Mouse (Mus musculus) fibroblast of lung, adult 2 months (primary cell): ENCODE measurements around the gene Ak9.
"Not testable (repeated sequence)": the region's sequence is repeated elsewhere in the genome, so short reads cannot be mapped to it uniquely, and the experiment has no call there.

ENCODE experiments used
- DNase-seq: peaks from one replicate; pipeline ENCODE4 v3.0.0-alpha.2; 2011; ENCODE audit warnings: low read depth

Ak9 gene

DNA sequence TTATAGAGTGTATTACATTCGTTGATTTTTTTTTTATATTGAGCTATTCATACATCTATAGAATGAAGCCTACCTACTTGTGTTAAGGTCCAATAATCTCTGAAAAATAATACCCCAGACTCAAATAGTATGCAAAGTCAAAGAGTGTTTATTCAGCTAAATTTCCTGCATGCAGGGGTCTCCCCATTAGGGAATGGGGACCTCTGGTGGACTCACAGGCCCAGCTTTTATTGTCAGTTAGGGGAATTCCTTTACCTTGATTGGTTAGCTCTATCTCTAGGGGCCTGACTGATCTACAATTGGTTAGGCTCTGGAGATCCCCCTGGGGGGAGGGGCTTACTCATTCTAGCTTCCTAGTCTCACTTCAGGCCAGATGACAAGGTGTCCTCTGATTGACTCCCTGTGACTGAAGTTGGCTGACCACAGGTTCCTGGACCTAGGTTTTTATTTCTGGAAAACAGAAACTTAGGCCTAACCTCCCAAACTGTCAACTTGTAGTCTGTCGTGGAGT lies 28.8 kb downstream of the Ak9 start:
- no peak for DNase-seq

DNA sequence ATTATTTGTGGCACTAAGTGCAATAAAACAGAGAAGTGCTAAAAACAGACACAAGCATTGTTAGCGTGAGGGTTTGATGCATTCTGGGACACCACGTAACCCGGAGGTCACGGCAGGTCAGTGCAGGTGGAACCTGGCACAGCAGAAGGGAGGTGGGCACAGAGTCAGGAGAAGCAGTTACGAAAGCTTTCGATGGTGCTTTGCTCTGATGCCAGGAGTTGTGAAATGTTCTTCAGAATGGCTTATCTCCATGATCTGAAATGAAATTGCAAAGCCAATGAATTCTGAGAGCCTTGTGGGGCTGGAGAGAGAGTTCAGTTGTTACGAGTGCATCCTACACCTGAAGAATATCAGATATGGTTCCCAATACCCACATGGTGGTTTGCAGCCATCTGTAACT lies 37.6 kb downstream of the Ak9 start:
- DNase-seq: no peak

DNA sequence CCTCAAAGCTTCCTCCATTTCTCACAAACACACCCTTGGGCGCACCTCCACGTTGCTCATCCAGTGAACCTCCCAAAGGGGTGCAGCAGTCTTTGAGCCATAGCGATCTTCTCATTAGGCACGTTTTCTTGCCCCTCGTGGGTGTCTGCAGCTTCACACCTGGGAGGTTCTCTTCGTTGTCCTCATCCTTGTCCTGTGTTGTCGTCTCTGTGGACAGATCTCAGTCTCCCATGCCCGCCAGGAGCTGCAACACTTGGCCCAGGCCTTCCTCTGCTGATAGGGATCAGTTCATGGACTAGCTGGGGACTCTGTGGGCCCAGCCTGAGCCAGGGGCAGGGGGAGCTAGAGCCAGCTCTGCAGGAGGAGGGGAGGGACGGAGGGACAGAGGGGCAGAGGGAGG lies 61.3 kb downstream of the Ak9 start:
- no peak for DNase-seq

DNA sequence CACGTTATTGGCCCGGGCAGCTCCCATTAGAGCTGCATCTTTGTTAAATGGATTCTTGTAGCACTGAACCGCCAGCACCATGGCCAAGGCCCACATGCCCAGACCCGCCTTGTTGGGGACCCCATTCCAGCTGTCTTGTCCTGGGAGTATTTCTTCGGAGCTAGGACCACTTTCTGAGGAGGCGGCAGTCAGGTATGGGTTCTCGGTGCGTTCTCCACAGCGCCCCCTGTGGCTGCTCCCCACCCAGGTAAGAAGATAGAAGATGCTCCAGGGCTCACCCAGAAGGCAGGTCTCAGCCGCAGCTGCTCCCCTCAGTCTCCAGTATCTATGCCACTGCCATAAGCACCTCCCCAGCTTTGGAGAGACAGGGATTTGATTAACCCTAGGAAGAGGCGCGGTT lies 76.7 kb downstream of the Ak9 start:
- DNase-seq: no peak

DNA sequence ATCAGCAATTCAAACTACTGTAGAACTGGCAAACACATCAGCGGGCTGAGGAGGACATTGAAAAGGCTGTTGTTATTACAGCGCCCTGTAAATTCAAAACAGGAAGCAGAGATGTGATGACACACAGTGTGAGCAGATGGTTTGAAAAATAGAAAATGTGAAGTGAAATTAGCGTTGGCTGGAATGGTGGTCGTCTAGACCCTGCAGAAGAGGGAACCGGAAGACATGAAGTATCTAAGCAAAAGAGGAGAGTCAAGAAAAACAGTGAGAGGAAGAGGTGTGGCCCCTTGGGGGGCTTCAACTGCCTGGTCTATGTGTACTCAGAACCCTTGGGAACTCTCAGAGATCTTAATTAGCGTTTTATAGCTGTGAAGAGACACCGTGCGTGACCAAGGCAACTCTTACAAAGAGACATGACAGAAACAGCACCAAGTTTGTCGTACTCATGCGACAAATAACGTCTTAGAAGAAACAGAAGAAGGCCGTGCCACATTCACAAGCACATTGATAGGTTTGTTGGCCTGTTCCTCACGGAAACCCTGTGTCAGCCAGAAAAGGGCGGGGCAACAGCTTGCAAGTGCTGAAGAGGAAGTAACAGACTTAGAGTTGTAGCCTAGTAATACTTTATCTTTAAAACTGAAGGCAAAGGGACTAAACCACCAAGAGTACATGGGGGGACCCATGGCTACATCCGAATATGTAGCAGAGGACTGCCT lies 81.9 kb downstream of the Ak9 start:
- DNase-seq: no peak

DNA sequence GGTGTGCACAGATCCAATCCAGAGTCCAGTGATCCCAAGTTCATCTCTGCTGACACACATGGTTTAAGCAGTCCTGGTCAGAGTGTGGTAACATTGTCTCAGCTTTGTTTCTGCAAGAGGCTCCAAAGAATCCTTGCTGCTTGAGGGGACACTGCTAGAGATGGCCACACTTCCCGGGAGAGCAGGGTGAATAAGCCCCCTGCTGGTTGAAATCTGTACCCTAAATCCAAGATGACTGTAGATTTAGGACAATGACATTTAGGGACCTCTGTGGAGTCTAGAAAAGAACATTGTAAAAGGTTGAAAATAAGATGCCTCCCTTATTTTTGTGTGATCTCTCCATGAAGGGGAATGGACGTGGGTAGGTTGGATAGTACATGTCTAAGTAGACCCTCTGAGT lies 89.8 kb downstream of the Ak9 start:
- no peak for DNase-seq

DNA sequence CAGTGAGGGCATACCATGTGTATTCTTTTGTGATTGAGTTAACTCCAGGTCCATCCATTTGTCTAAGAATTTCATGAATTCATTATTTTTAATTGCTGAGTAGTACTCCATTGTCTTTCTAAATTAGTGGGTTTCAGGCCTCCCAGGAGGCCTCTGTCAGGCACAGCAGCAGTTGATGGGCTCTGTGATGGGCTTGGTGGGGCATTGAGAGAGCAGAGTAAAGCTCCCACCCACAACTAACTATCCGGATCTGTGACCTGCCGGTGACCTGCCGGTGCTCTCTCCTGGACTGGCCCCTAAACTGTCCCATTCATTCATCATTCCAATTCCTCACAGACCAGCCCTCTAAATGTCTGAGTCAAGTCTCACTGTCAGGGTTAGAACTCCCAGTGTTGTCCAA lies 97.3 kb downstream of the Ak9 start:
- DNase-seq: no peak

DNA sequence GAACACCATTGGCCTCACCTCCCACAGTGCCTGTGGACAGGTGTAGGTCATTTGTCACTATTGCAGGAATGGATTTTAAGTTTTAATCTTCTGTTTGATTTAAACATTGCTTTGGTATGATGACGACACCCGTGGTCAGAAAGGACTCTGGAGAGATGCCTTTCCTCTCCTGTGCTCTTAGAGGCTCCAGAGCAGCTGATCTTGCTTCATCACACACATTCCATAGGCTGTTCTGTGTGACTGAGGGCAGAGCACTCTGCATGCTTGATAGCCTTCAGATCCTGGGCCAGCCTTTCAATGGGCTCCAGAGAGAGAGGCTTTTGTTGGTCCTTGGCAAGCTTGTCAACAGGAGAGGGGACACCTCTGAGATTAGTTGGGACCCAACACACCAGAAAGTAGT lies 99.6 kb downstream of the Ak9 start:
- DNase-seq: no peak

DNA sequence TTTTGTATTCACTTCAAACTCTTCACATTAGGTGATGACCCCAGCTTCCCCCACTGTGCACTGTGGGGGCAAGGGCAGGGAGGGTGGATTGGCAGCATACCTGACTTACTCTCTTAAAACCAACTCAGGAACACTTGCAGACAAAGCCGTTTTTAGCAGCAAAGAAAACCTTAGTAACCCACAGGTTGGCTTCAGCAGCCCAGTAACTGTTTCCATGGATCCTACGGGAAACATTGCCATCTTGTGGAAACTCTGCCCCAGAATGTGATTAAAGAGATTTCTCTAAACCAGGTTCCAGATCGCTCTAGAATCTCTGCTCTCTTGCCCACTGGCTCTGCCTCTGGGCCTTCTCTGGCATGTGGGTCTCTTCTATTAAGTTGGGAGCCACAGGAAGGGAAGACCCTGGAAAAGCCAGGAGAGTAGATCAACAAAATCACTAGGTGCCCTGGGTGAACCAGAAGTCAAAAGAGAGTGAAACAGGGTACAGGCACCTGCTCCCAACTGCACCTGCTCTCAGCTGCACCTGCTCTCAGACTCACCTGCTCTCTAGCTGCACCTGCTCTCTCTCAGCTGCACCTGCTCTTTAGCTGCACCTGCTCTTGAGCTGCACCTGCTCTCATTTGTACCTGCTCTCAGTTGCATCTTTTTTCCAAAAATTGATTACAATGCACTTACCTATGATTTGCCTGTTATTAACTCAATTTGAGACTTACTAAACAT lies 100.3 kb downstream of the Ak9 start:
- peak; percentile 13 for DNase-seq

DNA sequence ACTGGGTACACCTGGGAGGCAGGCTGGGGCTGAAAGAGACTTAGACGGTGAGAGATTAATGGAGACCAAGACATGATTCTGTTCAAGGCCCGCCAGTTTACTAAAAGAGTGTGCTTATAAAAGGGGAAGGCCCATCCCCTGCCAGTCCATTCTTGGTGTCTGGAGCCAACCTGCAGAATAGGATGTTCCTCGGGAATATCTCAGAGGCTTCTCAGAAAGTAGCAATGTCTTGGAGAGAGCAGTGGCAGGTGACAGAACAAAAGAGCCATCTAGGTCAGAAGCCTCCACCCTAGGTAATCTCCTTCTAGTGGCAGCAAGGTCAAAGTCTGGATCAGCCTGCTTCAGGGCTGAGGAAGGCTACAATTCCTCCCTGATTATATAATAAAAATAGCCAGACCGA lies 106.4 kb downstream of the Ak9 start:
- not testable (repeated sequence) for DNase-seq

DNA sequence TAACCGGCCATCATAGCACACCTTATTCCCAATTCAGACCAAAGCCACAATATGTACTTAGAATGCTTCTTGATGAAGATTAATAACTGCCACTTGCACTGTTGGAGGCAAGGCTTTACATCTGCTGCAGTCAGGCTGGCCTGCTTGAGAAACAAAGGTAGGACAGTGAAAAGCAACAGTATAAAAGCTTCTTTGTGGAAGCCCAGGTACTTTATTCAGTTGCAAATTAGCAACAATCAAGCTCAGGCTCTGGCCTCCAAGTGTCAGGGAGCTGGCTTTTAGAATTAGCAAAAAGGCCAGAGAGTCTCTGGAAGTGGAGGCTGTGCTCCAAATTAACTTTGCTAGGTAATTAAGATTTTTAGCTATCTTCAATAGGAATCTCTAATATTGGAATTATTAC lies 107.0 kb downstream of the Ak9 start:
- not testable (repeated sequence) for DNase-seq

DNA sequence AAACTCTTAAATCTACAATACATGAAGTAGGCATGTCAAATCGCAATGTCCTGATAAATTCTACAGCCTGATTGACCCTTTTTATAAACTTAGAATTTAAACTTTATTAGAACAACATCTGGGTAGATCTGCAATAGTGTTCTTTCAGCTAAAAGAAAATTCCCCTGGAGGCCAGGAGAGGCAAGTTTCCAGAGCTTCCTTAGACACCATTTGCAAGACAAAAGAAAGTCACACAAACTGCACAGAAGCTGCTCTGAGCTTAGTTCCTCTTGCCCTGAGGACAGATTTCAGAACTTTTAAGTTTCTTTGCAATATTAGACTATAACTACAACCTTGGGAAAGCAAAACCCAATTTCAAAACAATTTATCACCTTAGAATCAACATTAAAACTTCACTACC lies 109.7 kb downstream of the Ak9 start:
- DNase-seq: not testable (repeated sequence)

DNA sequence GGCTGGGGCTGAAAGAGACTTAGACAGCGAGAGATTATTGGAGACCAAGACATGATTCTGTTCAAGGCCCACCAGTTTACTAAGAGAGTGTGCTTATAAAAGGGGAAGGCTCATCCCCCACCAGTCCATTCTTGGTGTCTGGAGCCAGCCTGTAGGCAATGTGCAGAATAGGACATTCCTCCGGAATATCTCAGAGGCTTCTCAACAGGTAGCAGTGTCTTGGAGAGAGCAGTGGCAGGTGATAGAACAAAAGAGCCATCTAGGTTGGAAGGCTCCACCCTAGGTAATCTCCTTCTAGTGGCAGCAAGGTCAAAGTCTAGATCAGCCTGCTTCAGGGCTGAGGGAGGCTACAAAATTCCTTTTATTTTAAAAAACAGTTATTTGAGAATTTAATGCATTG lies 111.6 kb downstream of the Ak9 start:
- not testable (repeated sequence) for DNase-seq

DNA sequence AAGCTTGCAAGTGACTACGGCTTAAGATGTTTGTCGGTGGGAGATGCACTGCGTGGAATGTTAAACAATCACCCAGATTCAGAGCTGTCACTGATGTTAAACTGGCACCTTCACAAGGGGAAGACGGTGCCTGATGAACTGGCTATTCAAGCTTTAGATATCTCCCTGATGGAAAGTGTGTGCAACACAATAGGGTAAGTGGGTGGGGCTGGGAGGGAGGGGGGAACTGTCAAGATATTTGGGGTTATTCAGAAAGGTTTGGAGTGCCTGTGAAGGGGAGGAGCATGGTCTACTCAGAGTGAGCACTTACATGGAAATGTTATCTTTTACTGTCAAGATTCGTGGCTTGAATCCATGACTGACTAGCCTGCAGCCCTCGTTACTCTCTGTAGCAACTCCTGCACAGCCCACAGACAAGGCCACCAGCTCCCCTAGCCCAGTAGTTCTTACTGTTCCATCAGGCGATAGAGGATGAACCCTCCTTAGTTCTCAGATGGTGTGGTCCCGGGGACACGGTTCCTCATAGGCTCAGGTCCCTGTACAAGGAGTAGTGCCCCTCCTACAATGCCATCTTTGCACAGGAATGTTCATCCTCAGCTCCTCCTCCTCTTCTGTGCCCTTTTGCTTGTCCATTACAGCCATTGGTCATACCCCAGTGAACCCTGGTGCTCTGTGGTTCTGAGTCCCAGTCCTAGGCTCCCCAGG lies 116.9 kb downstream of the Ak9 start:
- no peak for DNase-seq

DNA sequence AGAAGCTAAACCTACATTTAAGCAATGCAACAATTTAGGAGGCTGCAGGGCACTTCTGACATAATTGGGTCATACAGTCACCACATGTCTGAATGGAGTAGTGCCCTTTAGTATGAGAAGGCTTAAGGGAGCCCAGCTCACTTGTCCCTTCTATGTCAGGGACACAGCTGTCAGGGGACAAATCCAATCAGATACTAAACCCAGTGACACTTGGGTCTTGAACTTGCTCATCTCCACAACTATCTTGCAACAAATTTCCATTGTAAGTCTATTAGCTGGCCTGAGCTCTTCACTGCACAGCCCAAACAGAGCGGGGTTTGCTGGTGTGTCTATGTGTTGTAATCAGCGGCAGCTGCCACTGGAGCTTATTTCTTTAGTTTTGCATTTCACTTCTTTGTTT lies 119.9 kb downstream of the Ak9 start:
- no peak for DNase-seq

DNA sequence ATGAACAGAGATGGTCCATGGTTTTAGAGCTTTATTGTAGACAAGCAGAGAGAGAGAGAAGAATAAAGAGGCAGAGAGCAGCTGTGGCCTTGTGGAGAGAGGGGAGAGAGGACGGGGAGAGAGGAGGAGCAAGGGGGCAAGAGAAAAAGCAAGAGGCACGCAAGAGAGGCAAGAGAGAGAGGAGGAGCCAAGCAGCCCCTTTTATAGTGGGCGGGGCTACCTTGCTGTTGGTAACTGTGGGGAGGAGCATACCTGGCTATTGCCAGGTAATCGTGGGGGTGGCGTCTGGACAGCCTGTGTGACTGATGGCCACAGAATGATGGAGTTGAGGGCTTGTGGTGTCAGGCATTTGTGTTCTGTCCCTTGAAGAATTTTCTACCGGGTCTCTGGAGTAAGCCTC lies 122.6 kb downstream of the Ak9 start:
- no peak for DNase-seq

DNA sequence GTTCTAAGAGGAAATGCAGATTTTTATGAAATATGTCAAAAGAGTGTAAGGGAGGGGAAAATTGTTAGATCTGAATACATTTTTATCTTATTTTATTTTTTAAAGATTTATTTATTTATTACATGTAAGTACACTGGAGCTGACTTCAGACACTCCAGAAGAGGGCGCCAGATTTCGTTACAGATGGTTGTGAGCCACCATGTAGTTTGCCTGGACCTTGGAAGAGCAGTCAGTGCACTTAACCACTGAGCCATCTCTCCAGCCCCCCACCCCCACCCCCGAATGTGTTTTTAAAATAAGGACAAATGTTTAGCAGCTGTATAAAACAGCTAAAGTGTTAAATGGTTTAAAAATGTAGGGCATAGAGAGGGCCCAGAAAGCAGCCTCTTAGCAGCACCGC lies 130.8 kb downstream of the Ak9 start:
- no peak for DNase-seq

DNA sequence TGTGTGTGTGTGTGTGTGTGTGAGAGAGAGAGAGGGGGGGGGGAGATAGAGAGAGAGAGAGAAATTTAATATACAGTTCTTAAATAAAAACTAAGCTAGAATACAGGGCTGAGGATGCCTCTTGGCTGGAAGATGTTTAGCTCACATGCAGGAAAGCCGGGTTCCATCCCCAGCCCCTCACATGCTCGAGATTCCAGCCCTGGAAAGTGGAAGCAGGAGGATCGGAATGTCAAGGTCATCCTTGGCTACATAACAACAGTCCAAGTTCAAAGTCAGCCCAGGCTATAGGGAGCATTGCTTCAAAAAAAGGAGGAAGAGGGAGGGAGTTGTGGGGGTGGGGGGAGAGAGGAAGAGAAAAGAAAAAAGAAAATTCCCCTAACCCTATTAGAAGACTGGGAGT lies 131.4 kb downstream of the Ak9 start:
- DNase-seq: no peak

DNA sequence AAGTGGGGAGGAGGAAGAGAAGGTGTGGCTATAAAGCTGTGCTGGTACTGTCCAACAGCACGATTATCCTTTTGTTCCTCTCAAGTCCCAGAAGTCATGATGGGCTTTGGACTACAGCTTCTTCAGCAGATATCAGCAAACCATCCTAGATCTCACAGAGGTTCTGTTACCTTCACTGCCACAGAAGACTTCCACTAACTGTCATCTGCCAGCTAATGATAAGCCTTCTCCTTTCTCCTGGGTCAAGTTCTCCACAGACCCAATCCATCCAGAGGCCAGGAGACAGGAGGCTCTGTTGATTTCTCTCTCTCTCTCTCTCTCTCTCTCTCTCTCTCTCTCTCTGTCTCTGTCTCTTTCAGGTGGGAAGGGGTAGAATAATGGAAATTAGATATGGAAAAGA lies 144.4 kb downstream of the Ak9 start:
- no peak for DNase-seq

DNA sequence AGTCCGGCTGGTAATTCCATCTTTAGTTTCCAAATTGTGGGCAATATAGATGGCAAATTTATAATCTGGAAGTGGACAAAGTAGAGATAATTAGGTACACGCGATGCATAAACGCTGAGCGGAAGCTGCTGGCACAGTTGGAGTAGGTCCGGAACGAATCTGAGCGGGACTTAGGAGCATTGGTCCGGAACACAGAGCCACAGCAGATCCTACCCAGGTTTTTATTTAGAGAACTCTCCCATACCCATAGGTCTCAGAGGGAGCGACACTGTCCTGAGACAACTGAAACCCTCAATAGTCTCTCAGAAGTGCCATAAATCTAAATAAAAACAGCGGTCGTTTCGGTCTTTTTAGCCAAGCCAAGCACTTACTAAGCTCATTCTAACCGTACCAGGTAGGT lies 145.9 kb downstream of the Ak9 start:
- no peak for DNase-seq

DNA sequence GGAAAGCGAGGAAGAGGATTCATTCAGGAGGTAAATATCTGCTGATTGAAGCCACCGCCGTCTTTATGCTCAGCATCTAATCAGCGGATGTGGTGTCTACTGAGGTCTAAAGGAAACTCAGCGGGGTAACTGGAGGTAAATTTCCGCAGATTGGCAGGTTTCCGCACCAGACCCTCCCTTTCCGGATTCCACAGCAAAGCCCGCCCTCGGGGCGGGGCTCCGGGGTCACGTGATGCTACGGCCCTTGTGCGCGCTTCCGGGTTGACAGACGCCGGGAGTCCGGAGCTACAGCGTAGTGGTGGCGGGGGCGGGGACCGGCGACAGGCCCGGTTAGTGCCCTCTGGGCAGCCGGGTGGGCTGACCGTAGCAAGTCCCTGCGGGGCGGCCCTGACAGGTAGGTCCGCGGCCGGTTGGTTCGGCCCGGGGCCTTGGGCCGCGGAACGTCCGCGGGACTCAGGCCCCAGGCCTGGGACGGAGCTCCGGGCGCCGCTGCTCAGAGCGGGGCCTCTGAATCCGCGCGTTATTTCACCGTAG lies 146.4 kb downstream of the Ak9 start, which contains the start of gene Zbtb24:
Gene Zbtb24 (plus strand): TSS at position 247 of the 534 bp plus-strand sequence.
- peak; percentile 84 for DNase-seq

DNA sequence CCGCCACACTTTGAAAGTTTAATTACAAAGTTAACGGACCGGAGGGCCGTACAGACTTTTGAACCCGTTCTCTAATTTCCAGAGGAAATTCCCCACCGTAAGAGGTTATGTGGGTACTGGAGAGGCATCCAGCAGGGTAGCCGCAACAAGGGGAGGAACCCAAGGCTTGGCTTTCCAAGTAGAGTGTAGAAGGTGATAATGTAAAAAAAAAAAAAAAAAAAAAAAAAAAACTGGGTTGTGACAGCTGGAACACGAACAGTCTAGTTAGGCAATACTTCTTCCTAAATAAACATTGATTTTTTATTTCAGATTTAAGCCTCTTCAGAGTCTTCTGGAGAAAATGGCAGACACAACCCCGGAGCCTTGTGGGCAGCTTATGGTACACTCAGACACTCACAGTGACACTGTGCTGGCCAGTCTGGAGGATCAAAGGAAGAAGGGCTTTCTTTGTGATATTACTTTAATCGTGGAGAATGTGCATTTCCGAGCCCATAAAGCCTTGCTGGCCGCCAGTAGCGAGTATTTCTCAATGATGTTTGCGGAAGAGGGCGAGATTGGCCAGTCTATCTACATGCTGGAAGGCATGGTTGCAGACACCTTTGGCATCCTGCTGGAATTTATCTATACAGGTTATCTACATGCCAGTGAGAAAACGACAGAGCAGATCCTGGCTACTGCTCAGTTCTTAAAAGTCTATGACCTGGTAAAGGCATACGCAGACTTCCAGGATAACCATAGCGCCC lies 147.2 kb downstream of the Ak9 start:
- DNase-seq: no peak
